Mouse (Mus musculus) layer of hippocampus, postnatal 14 days (tissue): ENCODE measurements around the gene Nrk. TPM values are rescaled to one million over a fixed set of nuclear protein-coding genes. Genes with fewer than 3 reads are reported as not detected.

Source experiments
- DNase-seq, 2 experiments: peaks; one replicate each; pipeline ENCODE4 v3.0.0; 2021 to 2022; ENCODE audit warnings: low spot score in 2 of 2, mixed read lengths in 1 of 2
- long read RNA-seq, 2 experiments: library from polyadenylated mRNA; stranded (forward); transcript quantifications; one replicate each; pipeline ENCODE4 v2.0.0; 2021
- total RNA-seq, 2 experiments: library from RNA; stranded (reverse); gene quantifications; 2 replicates each; pipeline ENCODE4 v1.2.3; 2021

Gene Nrk
- under 1 TPM; 0.28 to 0.33 TPM for total RNA-seq
- long read RNA-seq, experiment 1, result 0 reads
- long read RNA-seq, experiment 2, result 0 reads

DNA sequence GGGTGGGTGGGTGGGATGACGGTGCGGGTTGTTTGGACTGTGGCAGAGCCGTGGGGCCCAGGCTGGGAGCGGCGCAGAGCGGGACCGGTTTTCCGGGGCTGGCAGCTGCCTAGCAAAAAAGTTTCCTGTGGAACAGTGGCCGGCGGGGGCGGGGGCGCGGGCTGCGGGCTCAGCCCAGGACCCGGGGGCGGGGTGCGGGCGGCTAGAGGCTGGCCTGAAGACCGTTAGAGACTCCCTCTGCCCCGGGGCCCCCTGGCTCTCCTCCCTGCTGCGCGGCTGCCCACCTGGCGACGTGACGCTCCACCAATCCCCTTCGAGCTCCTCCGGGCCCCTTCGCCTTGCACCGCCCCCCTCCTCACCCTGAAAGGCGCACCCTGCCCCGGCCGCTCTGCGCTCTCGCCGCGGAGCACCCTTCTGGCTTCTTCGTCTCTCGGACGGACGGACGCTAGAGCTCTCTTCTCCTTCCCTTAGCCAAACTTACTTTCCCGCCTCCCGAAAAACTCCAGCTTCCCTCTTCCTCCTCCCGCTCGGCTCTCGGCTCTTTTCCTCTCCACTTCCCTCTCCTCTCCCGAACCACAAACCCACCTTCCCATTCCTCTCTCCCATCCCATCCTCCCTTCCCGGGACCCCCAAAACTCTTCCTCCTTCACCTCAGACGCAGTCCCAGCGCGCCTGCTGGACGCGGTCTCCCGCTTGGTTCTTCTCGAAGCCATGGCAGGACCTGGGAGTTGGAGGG is at the start of gene Nrk:
Nrk (plus strand) TSS at position 390 of the 736 bp plus-strand sequence.
- DNase-seq, result no peak

DNA sequence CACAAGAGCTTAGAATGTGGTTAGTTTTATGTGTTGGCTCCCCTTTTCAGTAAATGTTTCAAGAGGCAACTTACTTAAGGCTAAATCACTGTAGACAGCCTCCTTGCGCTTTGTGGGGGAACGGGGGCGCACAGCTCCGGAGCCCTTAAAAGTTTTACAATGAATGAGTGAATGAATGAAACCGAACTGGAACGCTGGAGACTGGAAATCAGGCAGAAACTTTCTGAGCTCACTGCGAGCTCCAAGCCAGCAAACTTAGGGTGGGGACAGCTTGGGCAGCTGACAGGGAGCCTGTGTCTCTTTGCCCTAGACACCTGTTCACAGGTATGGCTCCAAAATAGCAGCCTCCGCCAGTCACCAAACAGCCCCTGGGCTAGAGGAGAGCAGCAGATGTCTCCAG is 864 bp upstream of the Nrk start:
- no peak for DNase-seq

DNA sequence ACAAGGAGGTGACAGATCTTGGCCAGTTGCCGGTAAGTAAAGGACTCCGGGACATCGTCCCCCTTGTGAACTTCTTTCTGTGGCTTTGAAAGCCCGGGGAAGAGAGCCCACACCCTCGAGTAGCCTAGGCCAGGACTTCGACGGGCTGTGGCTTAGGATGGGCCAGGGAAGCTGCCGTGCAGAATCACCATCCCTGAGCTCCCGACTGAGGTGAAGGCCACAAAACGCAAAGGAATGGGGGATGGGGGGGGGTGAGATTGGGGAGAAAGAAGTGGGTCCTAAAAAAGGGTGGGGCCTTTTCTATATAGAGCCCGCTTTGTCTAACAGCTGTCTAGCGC is 516 bp downstream of the Nrk start:
- DNase-seq, result no peak

DNA sequence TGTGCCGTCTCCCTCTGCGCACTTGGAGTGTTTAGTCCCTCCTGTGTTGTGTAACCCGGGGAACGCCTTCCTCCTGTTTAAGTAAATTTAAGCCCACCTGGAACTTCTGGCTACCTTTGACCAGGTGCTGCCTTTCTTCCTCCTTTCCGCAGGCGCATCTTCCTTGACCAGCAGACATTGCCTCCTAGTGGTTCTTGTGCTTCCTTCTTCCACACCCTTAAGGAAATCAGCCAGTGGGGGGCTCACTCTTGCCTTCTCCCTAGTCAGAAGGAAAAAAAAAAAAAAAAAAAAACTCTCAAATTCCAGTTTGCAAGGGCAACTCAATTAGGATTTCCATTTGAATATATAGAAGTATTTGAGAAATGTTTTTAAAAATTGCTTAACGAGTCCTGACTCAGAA is 4.8 kb downstream of the Nrk start:
- no peak for DNase-seq

DNA sequence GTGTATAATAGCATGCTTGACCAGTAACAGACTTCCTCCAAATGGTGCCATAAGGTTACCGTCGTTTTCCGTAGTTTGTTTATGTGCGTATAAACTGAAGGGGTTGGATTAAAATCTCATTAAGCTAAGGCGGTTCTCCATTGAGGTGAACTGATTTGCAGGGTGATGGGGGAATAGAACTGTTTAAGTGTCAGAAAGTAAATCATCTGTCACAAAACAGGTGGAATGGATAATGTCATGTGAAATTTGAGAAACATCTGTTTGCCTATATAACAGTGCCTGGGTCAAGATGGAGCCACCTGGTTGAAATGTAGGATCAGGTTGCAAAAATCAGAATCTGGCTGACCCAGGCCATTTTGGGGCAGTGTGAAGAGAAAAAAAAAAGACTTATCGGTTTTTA is 29.7 kb downstream of the Nrk start:
- DNase-seq, result no peak

DNA sequence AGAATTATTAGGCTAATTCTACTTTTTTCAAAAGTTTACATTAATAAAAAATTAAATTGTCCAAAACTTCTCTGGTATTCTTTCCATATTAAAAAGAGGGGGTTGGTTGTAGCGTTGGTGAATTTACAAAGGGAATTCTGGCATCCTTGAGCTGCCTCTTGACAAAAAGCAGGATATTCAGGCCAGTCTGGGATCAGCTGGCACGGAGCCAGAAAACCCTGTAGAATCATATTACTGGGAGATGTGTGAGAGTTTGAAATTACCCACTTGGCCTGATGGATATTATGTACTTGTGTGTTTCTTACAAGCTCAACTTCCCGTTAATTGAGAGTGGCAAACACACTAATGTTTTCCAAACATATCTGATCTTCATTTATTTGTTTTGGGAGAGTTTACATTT is 46.5 kb downstream of the Nrk start:
- DNase-seq, result no peak

DNA sequence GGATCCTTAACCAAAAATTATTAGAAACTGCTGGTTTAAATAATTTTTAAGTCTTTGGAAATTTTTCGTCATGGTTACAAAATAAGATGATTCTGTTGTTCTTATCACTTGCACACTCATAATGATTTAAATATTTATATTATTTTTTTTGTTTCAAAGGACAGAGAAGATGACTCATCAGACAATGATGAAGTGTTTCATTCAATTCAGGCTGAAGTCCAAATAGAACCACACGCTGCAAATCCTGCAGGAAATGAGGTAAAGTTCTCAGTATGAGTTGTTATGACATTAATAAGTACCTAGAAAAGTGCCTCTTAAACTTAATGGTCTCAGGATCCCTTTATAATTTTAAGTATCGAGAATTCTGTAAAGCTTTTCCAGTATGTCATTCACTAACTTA is 64.3 kb downstream of the Nrk start:
- no peak for DNase-seq

DNA sequence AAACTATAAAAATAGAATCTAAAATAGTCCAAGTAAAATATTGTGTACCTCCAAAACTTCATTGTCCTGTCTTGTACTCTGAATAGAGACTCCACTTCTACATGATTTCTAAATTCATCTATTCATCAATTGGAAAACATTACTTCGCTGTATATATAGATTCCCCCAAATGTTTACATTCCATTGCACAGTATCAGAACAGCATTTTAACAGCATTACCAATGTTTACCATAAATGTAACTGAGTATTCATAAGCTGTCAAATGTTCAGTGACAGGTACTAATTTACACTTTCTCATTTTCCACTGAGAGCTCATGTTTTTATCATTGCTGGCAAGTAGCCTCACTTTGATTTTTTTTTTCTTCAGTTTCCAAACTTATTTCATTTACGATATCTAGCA is 65.0 kb downstream of the Nrk start:
- no peak for DNase-seq

DNA sequence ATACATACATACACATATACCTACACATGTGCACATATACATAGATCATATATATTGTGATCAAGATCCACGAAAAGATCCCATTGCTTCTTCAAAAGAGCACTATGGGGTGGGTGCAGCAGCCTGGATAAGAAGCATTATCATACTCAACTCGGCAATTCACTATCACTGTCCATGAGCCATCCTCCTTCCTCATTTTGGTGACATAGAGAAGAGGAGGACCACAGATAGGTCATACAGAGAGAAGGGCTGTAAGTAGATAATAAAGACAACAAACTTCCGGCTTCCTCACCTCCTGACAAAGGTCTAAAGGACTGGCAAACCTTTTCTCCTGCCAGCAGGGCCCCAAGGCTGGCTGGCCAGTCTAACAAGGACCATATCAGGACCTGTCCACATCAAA is 100.3 kb downstream of the Nrk start:
- DNase-seq, result no peak

DNA sequence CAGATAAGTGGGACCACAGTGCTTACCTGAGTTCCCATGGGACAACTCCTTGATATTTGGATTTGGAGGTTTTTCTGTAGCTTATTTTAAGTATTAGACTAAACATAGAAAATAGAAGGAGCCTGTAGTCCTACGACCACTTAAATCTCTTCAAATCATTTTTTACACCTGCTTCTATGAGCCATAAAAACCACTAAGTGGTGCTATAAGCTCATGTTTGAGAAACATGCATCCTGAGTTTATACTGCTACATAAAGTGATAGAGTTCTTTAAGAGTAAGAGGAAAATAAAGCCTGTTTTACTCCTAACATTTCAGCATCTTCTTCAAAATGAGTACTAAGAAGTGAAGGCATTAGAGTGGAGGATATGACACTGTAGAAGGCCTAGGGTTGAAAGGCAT is 102.3 kb downstream of the Nrk start:
- no peak for DNase-seq

DNA sequence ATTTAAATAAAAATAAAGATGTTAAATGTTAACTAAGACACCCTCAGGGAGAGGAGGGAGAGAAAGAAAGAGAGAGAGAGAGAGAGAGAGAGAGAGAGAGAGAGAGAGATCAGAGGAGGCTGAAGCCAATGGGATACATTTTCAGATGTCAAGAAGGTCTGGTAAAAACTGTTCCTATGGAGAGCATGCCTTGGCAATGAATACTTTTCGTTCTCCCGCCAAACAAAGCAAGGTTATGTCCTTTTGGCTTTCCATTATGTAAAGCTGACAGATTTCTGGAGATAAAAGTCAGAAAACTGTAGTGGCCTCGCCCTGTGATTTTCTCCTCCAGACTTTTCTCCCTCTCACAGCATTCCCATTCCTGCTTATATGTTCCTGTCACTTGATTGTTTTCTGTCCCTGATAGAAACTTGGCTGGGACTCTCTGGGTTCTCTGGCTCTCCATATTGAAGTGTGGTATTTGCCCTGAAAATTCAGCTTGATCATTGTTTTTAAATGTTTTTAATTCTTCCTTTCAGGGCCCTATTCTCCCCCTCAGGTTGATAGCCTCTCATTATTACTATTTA is 112.4 kb downstream of the Nrk start:
- no peak for DNase-seq

DNA sequence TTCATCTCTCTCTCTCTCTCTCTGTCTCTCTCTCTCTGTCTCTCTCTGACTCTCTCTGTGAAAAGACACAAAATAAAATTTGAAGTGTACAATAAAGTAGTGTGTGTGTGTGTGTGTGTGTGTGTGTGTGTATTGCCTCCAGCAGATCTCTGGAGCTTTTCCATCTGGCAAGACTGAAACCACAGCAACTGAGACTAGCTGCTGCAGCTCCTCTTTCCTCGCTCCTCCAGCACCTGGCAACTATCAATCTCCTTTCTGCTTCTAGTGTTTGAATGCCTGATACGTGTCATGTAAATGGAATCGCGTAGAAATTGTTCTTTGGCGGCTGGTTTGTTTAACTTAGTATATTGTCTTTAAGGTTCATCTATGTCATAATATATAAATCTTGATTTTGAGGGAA is 113.1 kb downstream of the Nrk start:
- no peak for DNase-seq

DNA sequence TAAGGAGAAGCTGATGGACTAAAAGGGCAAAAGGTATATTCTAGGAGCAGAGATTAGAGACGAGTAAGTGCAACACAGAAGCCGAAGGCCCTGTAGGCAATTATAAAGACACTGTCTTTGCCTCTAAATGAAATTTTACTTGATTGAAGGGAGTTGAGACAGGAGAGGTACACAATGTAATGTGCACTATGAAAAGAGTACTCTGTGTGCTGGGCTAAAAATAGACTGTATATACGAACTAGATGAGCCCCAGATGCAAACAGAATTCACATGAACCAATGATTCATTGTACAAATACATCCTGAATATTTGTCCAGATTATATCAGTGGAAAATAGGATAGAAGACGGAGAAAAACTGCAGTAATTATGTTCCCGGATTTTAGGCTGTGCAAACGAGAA is 113.7 kb downstream of the Nrk start:
- no peak for DNase-seq

DNA sequence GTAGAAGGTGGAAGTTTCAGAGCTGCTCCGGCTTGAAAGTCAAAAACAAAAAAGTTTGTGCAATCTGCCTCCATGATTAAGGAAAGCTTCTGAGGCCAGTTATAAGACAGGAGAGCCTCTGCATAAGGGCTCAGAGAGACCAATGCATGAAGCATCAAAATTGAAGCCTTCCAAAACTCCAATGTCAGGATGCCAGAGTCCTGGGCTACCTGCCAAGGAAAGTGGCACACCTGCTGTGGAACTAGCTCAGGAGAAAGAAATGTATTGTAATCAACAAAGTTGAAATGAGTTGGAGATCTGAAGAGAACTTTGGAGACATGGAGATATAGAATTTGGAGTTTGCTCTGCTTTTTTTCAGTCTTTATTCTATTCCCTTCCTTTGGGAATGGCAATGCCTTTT is 123.4 kb downstream of the Nrk start:
- DNase-seq, result no peak

DNA sequence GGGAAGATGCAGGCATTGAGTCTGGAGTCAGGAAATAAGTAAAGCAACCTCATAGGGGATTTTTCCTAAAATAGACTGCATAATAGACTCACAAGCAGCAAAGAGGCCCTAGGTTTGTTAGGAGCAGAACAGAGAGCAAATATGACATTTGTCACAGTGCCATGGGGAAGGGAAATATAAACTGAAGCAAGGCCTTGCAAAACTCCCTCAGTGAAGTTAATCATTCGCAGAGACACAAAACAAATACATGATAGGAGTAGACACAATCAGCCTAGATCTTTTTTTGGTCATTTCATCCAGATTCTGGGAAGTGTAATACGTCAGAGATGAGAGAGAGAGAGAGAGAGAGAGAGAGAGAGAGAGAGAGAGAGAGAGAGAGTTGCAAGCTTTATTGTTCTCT is 125.1 kb downstream of the Nrk start:
- no peak for DNase-seq

DNA sequence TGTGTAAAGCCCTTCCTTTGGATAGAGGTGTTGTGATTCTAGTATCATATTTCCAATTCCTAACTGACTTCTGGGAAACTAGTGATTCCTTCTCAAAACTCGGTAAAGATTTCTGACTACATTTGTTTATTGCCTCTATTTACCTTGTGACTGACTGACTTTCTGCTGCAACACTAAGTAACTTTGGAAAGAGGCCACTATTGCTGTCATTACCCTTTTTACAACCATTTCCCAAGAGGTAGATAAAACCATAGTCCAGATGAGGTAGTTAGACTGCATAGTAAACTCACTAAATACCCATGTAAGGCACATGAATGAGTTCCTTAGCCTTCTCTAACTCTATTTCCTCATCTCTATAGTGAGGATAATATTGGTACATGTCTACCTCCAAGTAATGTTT is 126.9 kb downstream of the Nrk start:
- no peak for DNase-seq

DNA sequence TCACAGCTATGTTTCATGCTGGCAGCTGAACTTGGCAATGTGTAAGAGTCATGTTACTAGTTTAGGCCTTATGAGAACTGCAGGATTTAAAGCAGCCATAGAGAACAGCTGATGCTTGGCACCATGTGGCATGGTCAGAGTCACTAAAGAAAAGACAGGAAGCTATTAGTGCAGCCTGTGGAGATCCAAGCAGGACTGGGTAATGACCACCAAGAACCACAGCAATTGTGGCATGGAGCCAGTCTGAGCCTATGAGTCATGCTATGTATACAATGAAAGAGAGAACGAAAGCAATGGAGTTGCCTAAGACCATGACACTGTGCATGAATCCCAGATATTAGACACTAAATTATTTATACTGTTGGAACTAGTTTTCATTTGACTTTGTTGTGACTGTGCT is 137.7 kb downstream of the Nrk start:
- no peak for DNase-seq

DNA sequence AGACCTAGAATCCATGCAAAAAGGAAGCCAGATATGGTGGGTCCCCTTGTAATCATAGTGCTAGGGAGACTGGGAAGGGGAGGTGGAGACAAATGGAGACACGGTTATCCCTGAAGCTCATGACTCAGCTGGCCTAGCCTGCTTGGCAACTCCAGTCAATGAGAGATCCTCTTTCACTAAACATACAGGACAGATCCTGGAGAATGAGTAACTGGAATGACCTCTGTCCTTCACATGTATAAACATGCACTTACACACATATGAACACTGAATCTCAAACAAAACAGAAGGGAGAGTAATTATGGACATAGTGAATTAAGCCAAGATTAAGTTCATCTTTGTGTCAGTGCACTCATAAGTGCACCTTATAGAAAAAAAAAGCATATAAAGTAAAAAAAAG is 138.9 kb downstream of the Nrk start:
- no peak for DNase-seq

Other genes starting within 250 kb of the Nrk start
- gene Serpina7, start 170.8 kb downstream of the Nrk start, total RNA-seq, result not detected
- gene 4930513O06Rik, start 171.8 kb downstream of the Nrk start, total RNA-seq, result not detected